Mouse (Mus musculus) heart, embryonic 10.5 days (tissue): ENCODE results near the gene Carns1. TPM values are rescaled to one million over a fixed set of nuclear protein-coding genes. Genes with fewer than 3 reads are reported as not detected.
A peak's percentile ranks its signal among the peaks of the same experiment; 100 is the strongest.

ENCODE experiments used
- DNase-seq: peaks from one replicate; pipeline ENCODE4 v3.0.0-alpha.2; 2017; ENCODE audit warnings: low spot score
- H3K27ac ChIP-seq: fragments of 300-500 bp; sonication (generic); 2 replicates; pipeline ENCODE4 v1.5.1; 2016; ENCODE audit warnings: mild to moderate bottlenecking
- H3K27me3 ChIP-seq: fragments of 300-500 bp; sonication (generic); 2 replicates; pipeline ENCODE4 v1.6.1; 2016; ENCODE audit warnings: mild to moderate bottlenecking; ENCODE audit not compliant: poor library complexity, insufficient read depth, severe bottlenecking
- H3K36me3 ChIP-seq: fragments of 300-500 bp; sonication (generic); 2 replicates; pipeline ENCODE4 v1.6.1; 2016; ENCODE audit warnings: mild to moderate bottlenecking, moderate library complexity
- H3K4me1 ChIP-seq: fragments of 300-500 bp; sonication (generic); 2 replicates; pipeline ENCODE4 v1.6.1; 2016; ENCODE audit warnings: mild to moderate bottlenecking
- H3K4me3 ChIP-seq: fragments of 300-500 bp; sonication (generic); 2 replicates; pipeline ENCODE4 v1.5.1; 2016; ENCODE audit warnings: mild to moderate bottlenecking, moderate library complexity
- H3K9me3 ChIP-seq: fragments of 300-500 bp; sonication (generic); 2 replicates; pipeline ENCODE4 v1.6.1; 2016; ENCODE audit warnings: mild to moderate bottlenecking, moderate library complexity
- WGBS: fragments of 180-500 bp; shearing (Covaris S2); methylation state at CpG from one replicate; pipeline ENCODE4 v1.1.7; 2016; 5-methylcytosine and 5-hydroxymethylcytosine counted together
- polyA plus RNA-seq: library from polyadenylated mRNA; unstranded; fragments of >200 nt; fragmentation: Nextera tagmentation; extraction: Ambion mirVana; gene quantifications from 2 replicates; pipeline ENCODE4 v1.2.1, GENCODE M21; 2016

Carns1 gene
- polyA plus RNA-seq, 1 experiment from 2014 or later, result 2.8 TPM

DNA sequence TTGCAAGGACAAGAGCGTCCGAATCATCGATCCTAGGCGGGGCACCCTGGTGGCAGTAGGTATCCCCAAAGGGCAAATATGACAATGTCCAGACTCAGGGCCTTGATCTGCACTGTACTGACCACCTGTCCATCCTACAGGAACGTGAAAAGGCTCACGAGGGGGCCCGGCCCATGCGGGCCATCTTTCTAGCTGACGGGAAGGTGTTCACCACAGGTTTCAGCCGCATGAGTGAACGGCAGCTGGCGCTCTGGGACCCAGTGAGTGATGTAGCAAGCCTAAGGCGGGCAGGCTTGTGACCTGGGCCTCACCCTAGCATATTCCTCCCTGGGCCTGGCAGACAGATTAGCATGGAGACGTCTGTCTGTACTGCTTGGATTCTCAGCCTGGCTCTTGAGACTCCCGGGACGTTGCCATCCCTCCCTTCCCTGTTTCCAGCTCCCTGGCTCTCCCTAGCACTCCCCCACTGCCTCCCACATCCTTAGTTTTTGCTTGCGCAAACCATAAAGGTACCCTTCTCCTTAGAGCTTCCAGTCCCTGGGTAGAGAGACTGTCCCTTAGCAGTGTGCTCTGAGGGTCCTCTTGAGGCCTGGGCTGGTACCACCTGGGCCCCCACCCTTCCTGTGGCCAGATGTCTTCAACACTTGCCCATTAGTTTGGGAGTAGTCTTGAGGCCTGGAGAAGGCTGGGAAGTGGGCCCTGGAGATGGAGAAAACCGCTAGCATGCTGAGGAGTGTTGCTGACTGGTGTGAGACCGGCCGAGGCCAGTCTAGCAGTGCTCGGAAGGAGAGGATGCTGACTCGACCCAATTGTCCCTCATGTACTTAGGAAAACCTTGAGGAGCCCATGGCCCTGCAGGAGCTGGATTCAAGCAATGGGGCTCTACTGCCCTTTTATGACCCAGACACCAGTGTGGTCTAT lies 24.5 kb downstream of the Carns1 start:
- no peaks in the 10 kb centered on the region for H3K27me3 ChIP-seq
- DNase-seq, result no peak
- no peaks in the 10 kb centered on the region for H3K9me3 ChIP-seq
- no peak overlapping the region for H3K4me3 ChIP-seq
- H3K4me1 ChIP-seq, result peaks cover 63% of the 10 kb centered on the region
- H3K36me3 ChIP-seq, result peaks cover 45% of the 10 kb centered on the region
- H3K27ac ChIP-seq, result no peak overlapping the region
- WGBS, result 85% methylated on average over 22 of the region's 22 CpGs

- Histone ChIP-seq H3K4me3 (peak overlapping the region; percentile 84; the same call in 1 of the 2 replicates), H3K9me3 (no peaks in the 10 kb centered on the region), H3K27ac (0 out of 2 replicates have a peak overlapping the region, but pooled peaks have one; percentile 91), H3K27me3 (no peaks in the 10 kb centered on the region), H3K4me1 (peaks cover 59% of the 10 kb centered on the region), H3K36me3 (peaks cover 41% of the 10 kb centered on the region)
- 92% methylated on average over 17 of the region's 17 CpGs for whole genome bisulfite sequencing
- DNase-seq, result no peak
These were observed 25.4 kb downstream of the Carns1 start for GRCm38 (mm10) chr19:4149764-4150461.

GRCm38 (mm10) chr19:4149283-4149682 lies 26.0 kb downstream of the Carns1 start:
- 86% methylated on average over 11 of the region's 11 CpGs for WGBS

GRCm38 (mm10) chr19:4148819-4149218 lies 26.5 kb downstream of the Carns1 start:
- Histone ChIP-seq H3K27ac (peak overlapping the region; percentile 91), H3K36me3 (peaks cover 41% of the 10 kb centered on the region), H3K9me3 (no peaks in the 10 kb centered on the region), H3K4me3 (peak overlapping the region; percentile 84), H3K4me1 (peaks cover 48% of the 10 kb centered on the region), H3K27me3 (no peaks in the 10 kb centered on the region)
- no peak for DNase-seq
- WGBS, result 3% methylated on average over 8 of the region's 8 CpGs

More at GRCm38 (mm10) chr19:4149283-4149682, 26.0 kb downstream of the Carns1 start:
- H3K27me3 ChIP-seq, result no peaks in the 10 kb centered on the region
- H3K4me1 ChIP-seq, result peaks cover 52% of the 10 kb centered on the region
- no peaks in the 10 kb centered on the region for H3K9me3 ChIP-seq
- peak overlapping the region; percentile 84 for H3K4me3 ChIP-seq
- DNase-seq, result no peak
- peak overlapping the region; percentile 91; the same call in 1 of the 2 replicates for H3K27ac ChIP-seq
- H3K36me3 ChIP-seq, result peaks cover 41% of the 10 kb centered on the region

- H3K4me3 ChIP-seq, result peak within 1 kb of the TSS; percentile 84
- peaks cover 38% of the 10 kb centered on the region for H3K36me3 ChIP-seq
- WGBS, result under 1% methylated on average over 33 of the region's 33 CpGs
- peak within 1 kb of the TSS; percentile 91 for H3K27ac ChIP-seq
- DNase-seq, result peak; percentile 98
- no peaks in the 10 kb centered on the region for H3K9me3 ChIP-seq
- H3K4me1 ChIP-seq, result peaks cover 48% of the 10 kb centered on the region
- H3K27me3 ChIP-seq, result no peaks in the 10 kb centered on the region
These were observed 26.8 kb downstream of the Carns1 start, which contains the start of gene Coro1b for GRCm38 (mm10) chr19:4148491-4148806. Gene Coro1b, plus strand, starts transcription at chr19:4148619.

DNA sequence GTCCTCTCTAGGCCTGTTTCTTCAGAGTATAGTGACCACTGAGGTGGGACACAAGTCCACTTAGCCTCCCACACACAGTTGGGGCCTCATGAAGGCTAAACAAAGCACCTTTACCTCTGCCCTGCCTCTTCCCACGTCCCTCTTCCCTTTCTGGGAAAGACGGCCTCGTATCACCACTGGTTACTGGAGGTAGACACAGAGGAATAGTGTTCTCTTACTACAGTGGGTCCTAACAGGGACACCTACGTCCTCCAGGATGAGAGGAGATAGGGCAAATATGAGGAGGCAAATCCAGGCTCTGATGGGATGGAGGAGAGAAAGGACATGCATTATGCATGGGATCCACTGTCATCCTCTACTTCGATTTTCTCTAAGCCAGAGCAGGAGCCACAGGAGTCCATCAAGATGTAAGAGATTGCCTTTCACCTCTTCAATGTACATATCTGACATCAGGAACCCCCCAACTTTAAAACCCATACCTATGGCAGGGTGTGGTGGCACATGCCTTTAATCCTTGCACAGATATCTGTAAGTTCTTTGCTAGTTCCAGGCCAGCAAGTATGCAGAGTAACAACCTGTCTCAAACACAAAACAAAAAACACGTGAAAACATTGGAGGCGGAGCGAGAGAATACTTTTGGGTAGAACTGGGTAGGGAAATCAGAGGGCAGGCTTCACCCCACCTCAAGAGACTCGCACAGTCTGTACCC lies 27.3 kb downstream of the Carns1 start:
- 38% methylated on average over 9 of the region's 9 CpGs for WGBS
- Histone ChIP-seq H3K36me3 (peaks cover 33% of the 10 kb centered on the region), H3K9me3 (no peaks in the 10 kb centered on the region), H3K27ac (peak overlapping the region; percentile 91), H3K4me3 (peak overlapping the region; percentile 84), H3K27me3 (no peaks in the 10 kb centered on the region), H3K4me1 (peaks cover 43% of the 10 kb centered on the region)
- no peak for DNase-seq

- WGBS, result 53% methylated on average over 3 of the region's 3 CpGs
These were observed 28.3 kb downstream of the Carns1 start for GRCm38 (mm10) chr19:4147022-4147405.

GRCm38 (mm10) chr19:4146366-4147021 lies 28.8 kb downstream of the Carns1 start:
- H3K36me3 ChIP-seq, result peaks cover 19% of the 10 kb centered on the region
- H3K27ac ChIP-seq, result no peak overlapping the region
- 56% methylated on average over 12 of the region's 12 CpGs for WGBS
- H3K4me3 ChIP-seq, result no peak overlapping the region
- H3K9me3 ChIP-seq, result no peaks in the 10 kb centered on the region
- H3K27me3 ChIP-seq, result no peaks in the 10 kb centered on the region
- peaks cover 32% of the 10 kb centered on the region for H3K4me1 ChIP-seq
- DNase-seq, result no peak

More at GRCm38 (mm10) chr19:4147022-4147405, 28.3 kb downstream of the Carns1 start:
- no peak for DNase-seq
- no peaks in the 10 kb centered on the region for H3K27me3 ChIP-seq
- peaks cover 37% of the 10 kb centered on the region for H3K4me1 ChIP-seq
- no peaks in the 10 kb centered on the region for H3K9me3 ChIP-seq
- no peak overlapping the region for H3K27ac ChIP-seq
- H3K4me3 ChIP-seq, result no peak overlapping the region
- H3K36me3 ChIP-seq, result peaks cover 24% of the 10 kb centered on the region

- no peak for DNase-seq
- Histone ChIP-seq H3K9me3 (no peaks in the 10 kb centered on the region), H3K36me3 (peaks cover 13% of the 10 kb centered on the region), H3K27ac (no peak overlapping the region), H3K4me1 (peaks cover 27% of the 10 kb centered on the region), H3K4me3 (no peak overlapping the region), H3K27me3 (no peaks in the 10 kb centered on the region)
- WGBS, result 87% methylated on average over 5 of the region's 5 CpGs
These were observed 29.3 kb downstream of the Carns1 start for GRCm38 (mm10) chr19:4145936-4146335.

DNA sequence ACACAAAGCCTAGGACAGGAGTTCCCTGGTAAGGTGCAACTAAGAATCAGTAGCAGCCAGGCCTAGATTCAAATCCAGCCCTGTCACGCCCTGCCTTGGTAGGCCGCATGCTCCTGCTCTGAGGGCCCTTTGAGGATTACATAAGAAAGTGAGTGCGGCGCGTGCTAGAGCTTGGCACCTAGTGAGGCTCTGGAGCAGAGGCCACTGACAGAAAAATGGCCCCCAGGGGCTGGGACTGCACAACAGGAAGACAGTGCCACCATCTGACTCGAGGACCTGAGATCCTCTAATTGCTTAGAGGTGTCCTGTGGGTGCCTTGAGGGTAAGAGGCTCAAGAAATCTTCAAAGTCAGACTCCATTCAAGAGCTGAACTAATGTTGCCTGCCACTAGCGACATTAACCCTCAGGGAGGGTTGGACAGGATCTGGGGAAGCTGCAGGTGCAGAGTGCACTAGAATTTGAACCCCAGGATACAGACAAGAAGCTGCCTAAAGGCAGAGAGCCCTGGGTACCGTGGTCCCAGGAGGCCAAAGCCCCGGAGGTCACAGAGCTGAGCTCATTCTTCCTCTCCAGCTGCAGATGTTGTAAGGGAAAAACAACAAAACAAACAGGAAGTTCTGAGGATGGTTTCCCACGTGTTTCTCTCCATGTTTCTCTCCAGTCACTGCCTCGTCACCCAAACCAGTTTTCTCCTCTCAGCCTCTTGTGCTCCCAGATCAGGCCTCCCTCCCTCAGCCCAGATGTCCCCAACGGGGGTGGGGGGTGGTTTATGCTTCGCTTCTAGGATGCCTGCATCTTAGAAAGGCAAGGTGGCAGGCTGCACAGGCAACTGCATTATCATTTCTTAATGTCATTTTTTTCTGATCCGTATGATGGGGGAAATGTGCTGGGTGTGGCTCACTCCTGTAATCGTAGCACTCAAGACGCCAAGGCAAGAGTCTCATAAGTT lies 30.5 kb downstream of the Carns1 start:
- no peaks in the 10 kb centered on the region for H3K9me3 ChIP-seq
- H3K4me3 ChIP-seq, result no peak overlapping the region
- no peak overlapping the region for H3K27ac ChIP-seq
- H3K27me3 ChIP-seq, result peaks cover 7% of the 10 kb centered on the region; the same call in 1 of the 2 replicates
- 76% methylated on average over 16 of the region's 16 CpGs for WGBS
- peaks cover 22% of the 10 kb centered on the region for H3K4me1 ChIP-seq
- DNase-seq, result no peak
- peaks cover 2% of the 10 kb centered on the region; the same call in 1 of the 2 replicates for H3K36me3 ChIP-seq

- WGBS, result 80% methylated on average over 7 of the region's 7 CpGs
- Histone ChIP-seq H3K9me3 (no peaks in the 10 kb centered on the region), H3K4me3 (no peak within 1 kb of the TSS), H3K27me3 (peaks cover 10% of the 10 kb centered on the region), H3K36me3 (no peaks in the 10 kb centered on the region), H3K27ac (no peak within 1 kb of the TSS), H3K4me1 (peaks cover 15% of the 10 kb centered on the region)
- DNase-seq, result no peak
These were observed 31.5 kb downstream of the Carns1 start, which contains the start of gene Cabp4 for GRCm38 (mm10) chr19:4143759-4144268. Gene Cabp4, minus strand, starts transcription at chr19:4144033.
